Mouse (Mus musculus) erythroblast, embryonic 14.5 days (primary cell): ENCODE measurements around the gene Crhr1.

ENCODE experiments used
- GATA1 ChIP-seq: IDR thresholded peaks from 2 replicates; pipeline ENCODE4 v1.6.1; 2012; ENCODE audit warnings: low read length, inconsistent platforms, mixed read lengths
- TAL1 ChIP-seq: IDR thresholded peaks from 3 replicates; pipeline ENCODE4 v1.6.1; 2012; ENCODE audit warnings: low read length, inconsistent platforms, mixed read lengths

- TF ChIP-seq GATA1 (no peak), TAL1 (no peak)
Measured at GRCm38 (mm10) chr11:104106329-104106728, 26.3 kb upstream of the Crhr1 start.
